Mouse (Mus musculus): ENCODE data around the gene Srf.

Srf gene

GRCm38 (mm10) chr17:46554977-46555672, 850 bp downstream of the Srf start:
- no peak for DNase-seq (ENCODE audit: low read depth)

GRCm38 (mm10) chr17:46554646-46554976, 1.4 kb downstream of the Srf start:
- peak; percentile 32 for DNase-seq (ENCODE audit: low read depth)

GRCm38 (mm10) chr17:46553926-46554325, 2.0 kb downstream of the Srf start:
- no peak for DNase-seq (ENCODE audit: low read depth)

GRCm38 (mm10) chr17:46553469-46553868, 2.5 kb downstream of the Srf start:
- no peak for DNase-seq (ENCODE audit: low read depth)

GRCm38 (mm10) chr17:46552841-46553423, 3.0 kb downstream of the Srf start:
- peak; percentile 87 for DNase-seq (ENCODE audit: low read depth)

GRCm38 (mm10) chr17:46552151-46552550, 3.8 kb downstream of the Srf start:
- no peak for DNase-seq (ENCODE audit: low read depth)

- no peak for DNase-seq (ENCODE audit: low read depth)
These were observed 4.6 kb downstream of the Srf start for GRCm38 (mm10) chr17:46551369-46551768.

GRCm38 (mm10) chr17:46550904-46551303, 5.1 kb downstream of the Srf start:
- DNase-seq (ENCODE audit: low read depth): no peak

GRCm38 (mm10) chr17:46549642-46550041, 6.3 kb downstream of the Srf start:
- DNase-seq (ENCODE audit: low read depth): no peak

GRCm38 (mm10) chr17:46549193-46549592, 6.8 kb downstream of the Srf start:
- DNase-seq (ENCODE audit: low read depth): peak; percentile 35

GRCm38 (mm10) chr17:46548741-46549140, 7.2 kb downstream of the Srf start:
- no peak for DNase-seq (ENCODE audit: low read depth)

- no peak for DNase-seq (ENCODE audit: low read depth)
These were observed 8.1 kb downstream of the Srf start for GRCm38 (mm10) chr17:46547923-46548322.

GRCm38 (mm10) chr17:46546995-46547394, 9.0 kb downstream of the Srf start:
- no peak for DNase-seq (ENCODE audit: low read depth)

- no peak for DNase-seq (ENCODE audit: low read depth)
These were observed 9.4 kb downstream of the Srf start for GRCm38 (mm10) chr17:46546591-46546990.

- DNase-seq (ENCODE audit: low read depth): peak; percentile 27
These were observed 10.0 kb downstream of the Srf start, which contains the start of gene Cul9 for GRCm38 (mm10) chr17:46545813-46546564. Gene Cul9 (minus strand): TSS chr17:46546388.

GRCm38 (mm10) chr17:46543661-46544060, 12.3 kb downstream of the Srf start:
- DNase-seq (ENCODE audit: low read depth): no peak

- peak; percentile 64 for DNase-seq (ENCODE audit: low read depth)
These were observed 30.2 kb downstream of the Srf start for GRCm38 (mm10) chr17:46525579-46526307.

- DNase-seq (ENCODE audit: low read depth): no peak
These were observed 30.9 kb downstream of the Srf start for GRCm38 (mm10) chr17:46525065-46525464.

- DNase-seq (ENCODE audit: low read depth): no peak
These were observed 33.9 kb downstream of the Srf start for GRCm38 (mm10) chr17:46521963-46522668.

GRCm38 (mm10) chr17:46521174-46521573, 34.8 kb downstream of the Srf start:
- DNase-seq (ENCODE audit: low read depth): no peak

GRCm38 (mm10) chr17:46520385-46520979, 35.5 kb downstream of the Srf start:
- DNase-seq (ENCODE audit: low read depth): no peak

All from 416B (cell line).